Mouse (Mus musculus): ENCODE measurements around the gene Vps29. TPM values are rescaled to one million over a fixed set of nuclear protein-coding genes. Genes with fewer than 3 reads are reported as not detected.
"Not testable (repeated sequence)": the region's sequence is repeated elsewhere in the genome, so short reads cannot be mapped to it uniquely, and the experiment has no call there.

The Vps29 gene
- total RNA-seq (2015; ENCODE audit: low replicate concordance): 43.9 and 44.2 TPM in 2 replicates
- 19.8 and 23.4 TPM in 2 replicates for total RNA-seq (2017; ENCODE audit: low replicate concordance)

DNA sequence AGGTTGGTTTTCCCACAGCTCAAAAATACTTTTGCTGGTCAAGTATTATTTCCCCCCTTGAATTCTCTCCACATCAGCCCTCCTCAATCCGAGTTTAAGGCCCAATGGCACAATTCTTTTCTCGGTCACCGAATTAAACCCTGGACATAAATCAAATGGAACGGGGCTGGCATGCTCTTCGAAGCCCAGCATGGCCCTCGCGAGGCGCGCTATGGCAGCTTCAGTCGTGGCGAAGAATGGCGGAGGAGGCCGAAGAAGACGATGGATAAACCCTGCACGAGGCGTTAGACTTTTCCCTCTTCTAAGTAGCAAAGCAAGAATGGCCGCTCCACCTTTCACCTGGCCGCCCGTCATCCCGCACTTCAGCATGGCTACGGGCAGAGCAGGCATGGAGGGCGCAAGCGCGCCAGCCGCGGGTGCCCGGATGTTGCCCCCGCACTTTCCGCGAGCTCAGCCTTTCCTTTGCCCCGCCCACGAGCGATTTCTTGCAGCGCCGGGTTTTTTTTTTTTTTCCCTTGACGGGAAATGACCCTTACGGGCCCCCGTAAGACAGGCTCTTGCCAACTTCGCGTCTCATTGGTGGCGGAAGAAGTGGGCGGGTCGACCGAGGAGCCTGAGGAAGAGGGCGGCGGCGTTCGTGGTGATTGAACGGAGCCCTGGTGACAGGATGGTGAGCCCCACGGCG, at the start of gene Vps29, which contains the start of gene Rad9b:
Gene Vps29, plus strand, starts transcription at position 563 of the 685 bp plus-strand sequence.
Gene Rad9b, minus strand, starts transcription at position 427 of the 685 bp plus-strand sequence.
- peak; percentile 98 for ATAC-seq (replicated peaks; ENCODE audit: low FRiP score, poor library complexity, severe bottlenecking)

DNA sequence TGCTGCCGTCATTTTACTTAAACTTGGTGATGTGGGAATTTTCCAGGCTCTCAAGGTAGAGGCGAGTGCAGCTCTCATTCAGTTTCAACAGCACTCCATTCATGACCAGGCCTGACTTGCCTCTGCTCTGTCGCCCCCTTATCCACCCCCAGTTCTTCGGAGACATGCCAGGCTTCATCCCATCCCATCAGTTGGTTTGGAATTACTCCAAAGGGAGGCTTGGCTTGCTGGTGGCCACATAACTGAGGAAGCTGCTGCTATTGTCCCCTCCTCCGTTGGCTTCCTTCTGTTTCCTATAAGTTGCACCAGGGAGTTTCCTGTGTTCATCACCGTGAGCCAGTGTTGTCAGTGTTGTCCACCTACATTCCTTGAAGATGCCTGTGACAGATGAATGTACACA, 49.6 kb upstream of the Vps29 start:
- no peak for ATAC-seq (replicated peaks; ENCODE audit: low FRiP score, poor library complexity, severe bottlenecking)

DNA sequence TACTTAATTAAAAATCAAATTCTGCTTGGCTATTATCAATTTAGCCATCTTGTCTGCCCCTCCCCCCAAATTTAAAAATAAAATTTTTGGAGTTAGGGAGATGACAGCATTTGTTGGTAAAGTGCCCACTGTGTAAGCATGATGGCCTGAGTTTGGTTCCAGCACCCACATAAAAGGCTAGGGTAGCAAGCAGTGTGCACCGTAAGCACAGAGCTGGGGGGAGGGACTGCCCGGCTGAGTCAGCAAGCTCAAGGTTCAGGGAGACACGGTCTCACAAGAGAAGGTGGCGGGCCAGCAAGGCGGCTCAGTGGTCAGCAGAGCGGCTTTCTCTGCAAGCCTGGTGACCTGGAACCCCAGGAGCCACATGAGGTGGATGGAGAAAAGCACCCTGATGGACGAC, 48.7 kb upstream of the Vps29 start:
- no peak for ATAC-seq (replicated peaks; ENCODE audit: low FRiP score, poor library complexity, severe bottlenecking)

DNA sequence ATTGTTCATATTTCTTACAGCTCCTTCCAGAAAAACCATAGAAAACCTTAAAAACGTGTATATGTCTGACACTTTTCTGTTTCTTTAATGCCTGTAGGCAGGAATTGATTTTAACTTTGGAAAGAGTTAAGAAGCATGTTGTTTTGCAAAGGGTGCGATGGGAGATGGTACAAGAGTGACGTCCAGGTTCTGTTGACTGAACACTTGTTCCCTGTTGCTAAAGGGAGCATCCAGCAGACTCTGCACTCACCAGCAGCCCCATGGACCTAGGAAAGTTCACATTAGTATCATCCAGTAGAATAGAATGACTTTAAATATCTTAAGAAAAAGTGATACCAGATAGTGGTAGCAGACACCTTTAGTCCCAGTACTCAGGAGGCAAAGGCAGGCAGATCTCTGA, 47.6 kb upstream of the Vps29 start:
- ATAC-seq (replicated peaks; ENCODE audit: low FRiP score, poor library complexity, severe bottlenecking): no peak

DNA sequence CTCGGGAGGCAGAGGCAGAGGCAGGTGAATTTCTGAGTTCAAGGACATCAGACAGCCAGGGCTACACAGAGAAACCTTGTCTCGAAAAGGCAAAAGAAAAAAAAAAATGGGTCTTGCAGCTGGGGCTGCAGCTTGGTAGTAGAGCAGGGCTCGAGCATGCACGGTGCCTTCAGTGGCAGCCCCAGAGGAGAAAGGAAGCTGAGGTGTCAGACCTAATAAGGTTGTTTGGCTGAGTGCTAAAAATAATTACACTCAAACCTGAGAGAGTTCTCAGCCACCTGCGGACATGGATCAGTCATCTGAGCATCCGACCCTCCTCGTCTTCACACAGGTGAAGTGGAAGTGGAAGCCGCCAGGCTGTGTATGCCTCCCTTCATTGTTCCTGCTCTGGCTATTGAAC, 43.5 kb upstream of the Vps29 start:
- ATAC-seq (replicated peaks; ENCODE audit: low FRiP score, poor library complexity, severe bottlenecking): no peak

DNA sequence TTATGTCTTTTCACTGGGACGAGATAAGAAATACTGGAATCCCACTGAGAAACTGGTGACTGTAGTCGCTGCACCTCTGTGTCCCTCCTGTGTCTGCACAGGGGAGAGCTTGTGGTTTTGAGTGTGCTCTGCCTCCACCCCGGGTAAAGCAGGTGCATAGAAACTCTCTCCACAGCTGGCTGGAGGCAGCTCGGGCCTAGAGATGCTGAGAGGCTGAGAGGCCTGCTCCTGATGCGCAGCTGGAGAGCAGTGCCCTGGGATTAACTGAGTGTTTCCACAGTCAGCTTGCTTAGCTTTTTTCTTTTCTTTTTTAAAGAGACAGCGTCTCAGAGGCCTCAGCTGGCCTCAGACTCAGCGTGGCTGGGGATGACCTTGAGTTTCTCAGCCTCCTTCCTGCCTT, 42.5 kb upstream of the Vps29 start:
- no peak for ATAC-seq (replicated peaks; ENCODE audit: low FRiP score, poor library complexity, severe bottlenecking)

DNA sequence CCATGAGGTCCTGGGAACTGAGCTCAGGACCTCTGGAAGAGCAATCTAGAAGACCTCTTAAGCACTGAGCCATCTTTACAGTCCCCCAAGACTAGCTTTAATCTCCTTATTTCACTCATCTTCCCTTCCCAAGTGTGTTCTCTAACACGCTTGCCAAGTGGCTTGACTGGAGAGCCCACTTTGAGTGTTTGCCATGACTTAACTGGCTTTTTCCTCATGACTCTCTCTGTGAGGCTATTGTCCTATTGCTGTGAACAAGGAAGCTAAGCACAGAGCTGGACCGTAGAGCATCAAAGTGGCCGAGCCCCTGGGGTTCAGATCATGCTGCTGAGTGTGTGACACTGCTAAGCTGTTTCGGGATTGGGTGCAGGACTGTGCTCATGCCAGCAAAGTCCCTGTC, 41.8 kb upstream of the Vps29 start:
- ATAC-seq (replicated peaks; ENCODE audit: low FRiP score, poor library complexity, severe bottlenecking): no peak

DNA sequence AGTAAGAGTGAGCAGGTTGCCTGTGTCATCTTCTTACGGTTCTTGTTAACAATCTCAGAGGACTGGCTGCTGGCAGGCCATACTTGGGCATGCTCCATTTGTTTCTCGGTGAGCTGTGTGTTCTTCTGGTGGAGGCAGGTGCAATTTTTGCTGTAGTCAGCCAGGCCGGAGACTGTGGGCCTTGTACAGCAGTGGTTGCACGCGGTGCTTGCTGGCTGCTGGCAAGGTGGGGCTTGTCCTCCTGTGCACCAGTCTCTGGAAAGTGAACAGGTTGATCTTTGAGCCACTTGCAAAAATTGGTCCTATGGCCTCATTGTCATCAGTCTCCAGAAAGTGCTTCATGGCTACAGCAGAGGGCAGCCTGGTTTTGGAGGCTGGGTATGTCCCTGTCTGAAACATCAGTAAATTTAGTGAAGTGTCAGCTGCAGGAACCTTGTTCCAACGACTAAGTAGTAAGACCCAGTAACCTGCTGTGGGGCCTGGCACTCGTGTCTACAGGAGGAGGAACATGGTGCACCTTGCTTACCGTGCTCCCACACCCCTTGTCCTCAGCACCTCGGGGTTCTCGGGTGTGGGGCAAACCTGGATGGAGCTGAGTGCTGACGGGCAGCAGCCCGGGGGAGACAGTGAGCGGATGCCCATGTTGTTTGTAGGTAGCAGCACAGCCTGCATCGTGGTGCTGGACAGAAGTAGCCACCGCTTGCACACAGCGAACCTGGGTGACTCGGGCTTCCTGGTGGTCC, 41.1 kb upstream of the Vps29 start:
- no peak for ATAC-seq (replicated peaks; ENCODE audit: low FRiP score, poor library complexity, severe bottlenecking)

DNA sequence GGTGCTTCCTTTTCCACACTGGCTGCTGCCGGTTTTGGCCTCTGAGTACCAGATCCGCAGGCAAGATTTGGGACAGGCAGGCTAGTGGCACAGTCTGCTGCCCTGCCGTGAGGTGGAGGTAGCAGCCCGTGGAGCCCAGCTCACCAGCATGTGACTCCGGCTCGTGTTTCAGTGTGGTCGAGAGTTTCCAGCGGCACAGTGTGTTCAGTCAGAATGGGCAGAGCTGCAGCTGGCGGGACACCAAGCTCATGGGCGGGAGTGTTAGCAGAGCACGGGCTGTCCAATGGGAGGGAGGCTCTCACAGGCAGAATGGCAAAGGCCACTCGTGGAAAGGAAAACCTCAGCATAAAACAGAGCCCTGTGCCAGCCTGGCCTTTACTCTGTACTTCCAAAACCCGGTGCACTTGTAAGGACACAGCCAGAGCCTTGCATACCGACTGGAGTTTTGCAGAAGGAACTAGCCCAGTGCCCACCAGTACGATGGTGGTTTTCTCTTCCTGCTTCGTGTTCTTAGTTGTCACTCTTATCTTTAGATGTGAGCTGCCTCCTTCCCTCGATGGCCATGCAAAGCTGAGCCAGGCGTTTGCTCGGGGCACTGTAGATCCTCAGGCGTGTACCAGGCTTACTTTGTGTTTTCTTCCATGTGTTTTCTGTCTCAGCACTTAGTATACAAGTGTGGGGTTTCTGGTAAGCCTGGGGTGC, 39.1 kb upstream of the Vps29 start:
- ATAC-seq (replicated peaks; ENCODE audit: low FRiP score, poor library complexity, severe bottlenecking): peak; percentile 83

DNA sequence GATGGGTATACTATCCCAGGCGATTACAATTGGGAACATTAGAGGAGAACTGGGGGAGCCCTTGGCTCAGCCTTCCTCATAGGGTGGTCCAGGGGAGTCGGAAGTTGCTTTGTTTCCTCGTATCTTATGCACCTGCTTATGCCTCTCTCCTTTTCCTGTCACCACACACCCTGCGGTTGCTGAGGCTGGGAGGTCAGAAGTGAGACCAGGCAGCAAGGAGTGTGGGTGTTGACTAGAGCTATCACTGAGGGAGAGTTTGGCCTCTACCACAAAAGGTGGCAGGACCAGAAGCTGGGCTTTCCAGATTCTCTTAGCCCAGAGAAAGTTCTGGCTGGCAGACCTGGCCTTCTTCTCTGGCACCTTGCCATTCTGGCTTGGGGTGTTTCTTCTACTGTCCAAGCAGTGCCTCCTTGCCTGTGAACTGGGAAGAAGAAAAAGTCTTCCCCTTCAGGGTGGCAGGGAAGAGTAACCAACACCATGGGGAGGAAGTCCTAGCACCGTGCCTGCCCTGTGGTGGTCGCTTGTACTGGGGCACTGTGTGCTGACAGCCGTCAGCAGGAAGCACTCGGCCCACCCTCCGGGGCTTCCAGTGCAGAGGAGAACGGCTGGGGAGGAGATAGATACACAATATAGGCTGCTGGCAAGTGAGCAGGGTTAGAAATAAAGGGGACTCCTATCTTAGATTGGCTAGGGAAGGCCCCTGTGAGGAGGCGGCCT, 36.7 kb upstream of the Vps29 start:
- no peak for ATAC-seq (replicated peaks; ENCODE audit: low FRiP score, poor library complexity, severe bottlenecking)

DNA sequence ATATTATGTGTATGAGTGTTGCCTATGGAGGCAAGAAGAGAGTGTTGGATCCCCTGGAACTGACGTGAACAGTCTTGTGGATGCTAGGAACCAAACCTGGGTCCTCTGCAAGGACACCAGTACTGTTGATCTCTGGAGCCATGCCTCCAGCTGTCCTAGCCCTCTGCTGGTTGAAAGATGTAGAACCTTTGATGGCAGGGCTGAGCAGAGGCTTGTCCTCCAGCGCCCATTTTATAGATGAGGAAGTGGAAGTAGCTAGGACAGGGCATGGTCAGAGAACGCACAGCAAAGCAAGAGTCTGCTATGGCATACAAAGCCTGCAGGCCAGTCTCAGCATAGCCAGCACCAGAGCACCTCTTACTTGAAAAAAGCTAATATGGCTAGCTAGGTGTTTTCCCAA, 36.1 kb upstream of the Vps29 start:
- ATAC-seq (replicated peaks; ENCODE audit: low FRiP score, poor library complexity, severe bottlenecking): no peak

DNA sequence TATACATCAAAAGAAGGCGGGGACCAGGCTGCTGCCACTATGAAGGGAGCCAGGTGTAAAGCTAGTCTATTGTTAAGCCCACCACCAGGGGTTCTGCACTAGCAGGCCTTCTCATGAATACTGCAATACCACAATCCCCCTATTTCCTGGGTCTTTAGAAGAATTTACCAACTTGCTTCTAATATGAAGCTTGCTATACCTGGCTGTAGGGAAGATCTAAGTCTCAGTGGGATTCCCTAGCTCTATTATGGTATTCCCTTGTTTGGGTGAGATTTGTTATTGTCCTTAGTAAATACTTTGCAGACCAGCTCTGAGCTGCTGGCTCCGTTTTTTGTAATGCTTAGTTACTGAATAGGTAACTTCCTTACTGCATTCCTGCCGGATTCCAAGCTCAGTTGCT, 35.2 kb upstream of the Vps29 start:
- ATAC-seq (replicated peaks; ENCODE audit: low FRiP score, poor library complexity, severe bottlenecking): not testable (repeated sequence)

DNA sequence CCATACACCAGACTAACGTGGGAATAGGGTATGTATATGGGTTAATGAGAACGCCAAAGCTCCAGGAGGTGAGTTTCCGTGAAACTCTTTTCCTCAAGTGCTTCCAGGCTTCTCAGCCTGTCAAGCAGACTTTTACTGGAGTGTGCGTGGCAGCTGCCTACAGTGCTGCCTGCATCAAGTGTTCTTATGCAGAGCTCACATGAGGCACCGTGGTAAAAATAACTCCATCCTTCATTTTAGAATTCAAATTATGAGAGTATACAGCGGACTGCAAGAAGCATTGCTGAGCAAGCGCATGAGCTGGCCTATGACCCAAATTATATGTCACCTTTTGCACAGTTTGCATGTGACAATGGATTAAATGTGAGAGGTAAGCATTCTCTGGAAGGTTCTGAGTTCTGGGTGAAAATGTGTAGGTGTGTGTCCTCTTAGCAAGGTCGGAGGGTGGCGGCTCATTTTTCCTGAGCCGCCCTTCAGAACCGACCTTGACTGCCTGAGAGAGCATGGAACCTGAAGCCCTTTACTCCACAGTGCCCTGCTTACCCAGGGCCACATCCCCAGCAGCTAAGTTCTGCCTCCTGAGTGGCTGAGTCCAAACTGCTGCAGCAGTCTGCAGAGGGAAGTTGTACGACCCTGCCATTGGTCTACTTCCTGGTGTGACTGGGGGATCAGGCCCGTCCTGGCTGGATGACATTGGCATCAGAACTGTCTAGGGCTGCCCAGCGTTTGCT, 34.5 kb upstream of the Vps29 start:
- no peak for ATAC-seq (replicated peaks; ENCODE audit: low FRiP score, poor library complexity, severe bottlenecking)

DNA sequence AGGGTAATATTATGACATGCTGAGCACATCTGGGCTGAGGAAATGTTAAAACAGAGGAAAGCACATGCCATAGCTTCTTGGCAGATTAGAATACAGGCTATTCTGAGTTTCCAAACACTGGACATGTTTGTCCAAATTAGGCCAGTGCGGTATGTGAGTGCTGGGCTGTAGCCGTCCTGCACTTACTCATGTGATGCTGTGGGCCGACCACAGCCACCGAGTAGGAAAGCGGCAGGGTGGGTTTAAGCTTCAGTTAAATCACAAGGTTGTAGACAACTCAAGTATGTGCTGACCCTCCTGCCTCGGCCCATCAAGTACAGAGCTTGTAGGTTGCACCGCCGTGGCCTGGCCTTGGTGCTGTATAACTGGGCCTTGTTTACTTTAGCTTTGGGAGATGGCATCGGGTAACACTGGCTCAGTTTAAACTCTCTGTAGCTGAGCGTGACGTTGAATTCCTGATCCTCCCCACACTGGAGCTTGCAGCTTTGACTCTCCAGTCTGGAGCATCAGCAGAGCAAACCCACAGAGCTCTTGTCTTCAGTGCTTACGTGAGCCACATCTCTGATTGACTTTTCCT, 33.9 kb upstream of the Vps29 start:
- ATAC-seq (replicated peaks; ENCODE audit: low FRiP score, poor library complexity, severe bottlenecking): no peak

DNA sequence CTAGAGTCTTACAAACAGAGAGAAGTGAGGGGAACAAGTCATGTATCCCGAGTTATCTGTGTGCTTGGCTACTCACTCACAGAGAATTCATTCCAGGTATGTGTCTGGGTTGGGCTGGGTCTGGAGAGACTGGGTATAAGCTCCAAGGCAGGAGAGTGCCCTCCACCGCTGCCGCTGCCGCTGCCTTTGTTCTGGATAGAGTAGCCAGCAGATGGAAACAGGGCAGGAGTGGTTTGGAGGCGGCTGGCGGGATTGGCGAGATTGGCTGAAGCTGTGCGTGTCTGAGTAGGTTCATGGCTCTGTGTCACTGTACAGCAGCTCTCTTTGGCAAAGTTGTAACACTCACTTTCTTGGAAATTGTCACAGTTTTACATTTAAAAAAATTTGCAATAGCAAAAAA, 30.6 kb upstream of the Vps29 start:
- no peak for ATAC-seq (replicated peaks; ENCODE audit: low FRiP score, poor library complexity, severe bottlenecking)

DNA sequence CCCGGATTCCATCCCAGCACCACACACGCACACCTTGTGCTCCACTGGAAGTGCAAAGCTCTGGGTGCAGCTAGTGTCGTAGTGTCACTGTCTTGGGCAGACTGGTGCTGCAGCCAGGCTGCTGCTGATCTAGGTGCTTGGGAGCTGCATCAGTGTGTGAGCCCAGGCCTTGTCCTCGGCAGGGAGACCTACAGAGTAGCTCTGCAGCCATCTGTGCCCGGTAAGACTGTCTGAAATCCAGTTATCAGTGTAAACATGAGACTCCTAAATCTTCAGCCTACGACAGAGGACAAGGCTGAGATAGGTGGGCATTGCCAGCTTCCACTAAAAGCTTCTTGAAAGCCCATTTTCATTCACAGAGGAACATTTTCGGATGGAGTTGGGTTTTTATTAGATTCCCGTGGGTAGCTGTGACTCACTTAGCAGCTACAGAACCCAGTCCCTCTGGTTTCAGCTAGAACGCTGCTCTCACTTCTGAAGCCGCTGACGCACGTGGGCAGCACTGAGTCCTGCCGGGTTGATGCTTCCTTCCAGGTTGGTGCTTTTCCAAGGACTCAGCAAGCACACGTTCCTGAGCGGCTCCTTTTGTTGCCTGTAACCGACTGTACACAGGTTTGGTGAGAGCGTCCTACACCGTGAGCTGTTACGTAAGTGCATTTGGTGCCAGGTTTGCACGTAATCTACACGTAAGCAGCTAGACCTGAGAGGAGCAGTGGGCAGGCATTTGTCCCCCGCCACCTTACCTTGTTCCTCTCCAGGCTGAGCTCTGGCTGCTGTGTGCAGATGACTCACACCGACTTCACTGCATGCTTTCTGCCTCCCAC, 29.3 kb upstream of the Vps29 start:
- no peak for ATAC-seq (replicated peaks; ENCODE audit: low FRiP score, poor library complexity, severe bottlenecking)

DNA sequence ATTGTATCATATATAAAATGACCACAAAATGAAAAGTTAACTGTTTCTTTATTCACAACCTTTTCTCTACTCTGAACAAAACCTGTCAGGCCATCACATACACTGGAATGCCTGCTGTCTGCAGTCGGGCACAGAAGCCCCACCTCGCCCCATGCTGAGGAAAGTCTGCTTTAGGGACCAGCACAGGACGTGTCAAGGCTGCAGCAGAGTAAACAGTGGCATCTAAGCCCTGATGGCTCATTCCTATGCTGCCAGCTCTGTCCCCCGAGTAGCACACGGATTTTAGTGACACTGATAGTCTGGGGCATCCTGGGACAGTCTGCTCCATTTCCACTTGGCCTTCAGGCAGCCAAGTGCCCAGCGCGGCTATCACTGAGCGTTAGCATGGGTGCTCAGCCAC, 28.7 kb upstream of the Vps29 start:
- ATAC-seq (replicated peaks; ENCODE audit: low FRiP score, poor library complexity, severe bottlenecking): no peak

DNA sequence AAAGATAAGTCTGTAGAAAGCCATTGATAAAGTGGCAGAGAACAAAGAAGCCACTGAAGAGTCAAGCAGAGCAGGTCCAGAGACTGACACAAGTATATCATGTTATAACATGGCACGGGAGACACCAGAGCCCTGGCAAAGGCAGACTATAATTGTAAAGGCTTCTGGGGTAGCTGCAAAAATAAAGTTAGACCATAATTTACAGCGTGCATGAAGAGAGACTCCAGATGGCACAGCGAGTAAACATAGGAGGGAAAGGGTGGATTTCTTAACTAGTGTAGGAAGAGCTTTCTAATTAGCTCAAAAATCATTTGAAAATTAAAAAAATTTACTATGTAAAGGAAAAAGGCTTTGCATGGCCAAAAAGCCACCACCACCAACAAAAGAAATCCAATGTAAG, 26.9 kb upstream of the Vps29 start:
- no peak for ATAC-seq (replicated peaks; ENCODE audit: low FRiP score, poor library complexity, severe bottlenecking)

All from erythroblast, adult 5-6 weeks (primary cell).